Mouse (Mus musculus) 3134 (cell line): ENCODE measurements around the gene Sec14l2.

Source experiments
- DNase-seq: peaks from one replicate; pipeline ENCODE4 v3.0.0-alpha.2; 2011; ENCODE audit warnings: low spot score; ENCODE audit not compliant: insufficient read length; ENCODE audit errors: extremely low read depth

The Sec14l2 gene

DNA sequence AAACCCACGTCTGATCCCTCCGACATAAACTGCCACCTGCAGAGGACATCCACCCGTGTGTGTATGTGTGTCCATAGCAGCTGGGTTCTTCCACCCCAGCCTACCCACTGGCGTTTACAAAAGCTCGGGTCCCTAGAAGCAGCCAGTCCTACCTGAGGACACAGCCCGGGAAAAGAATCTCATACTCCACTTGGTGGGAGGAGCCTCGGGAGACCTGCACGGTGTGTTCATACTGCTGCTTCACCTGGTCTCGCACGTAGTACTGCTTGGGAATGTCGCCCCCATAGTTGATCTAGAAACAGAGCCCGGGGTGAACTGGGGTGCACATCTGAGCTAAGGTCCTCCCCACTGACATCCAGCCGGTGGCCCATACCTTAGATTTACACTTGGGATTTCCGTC, 19.7 kb downstream of the Sec14l2 start:
- DNase-seq, result no peak

DNA sequence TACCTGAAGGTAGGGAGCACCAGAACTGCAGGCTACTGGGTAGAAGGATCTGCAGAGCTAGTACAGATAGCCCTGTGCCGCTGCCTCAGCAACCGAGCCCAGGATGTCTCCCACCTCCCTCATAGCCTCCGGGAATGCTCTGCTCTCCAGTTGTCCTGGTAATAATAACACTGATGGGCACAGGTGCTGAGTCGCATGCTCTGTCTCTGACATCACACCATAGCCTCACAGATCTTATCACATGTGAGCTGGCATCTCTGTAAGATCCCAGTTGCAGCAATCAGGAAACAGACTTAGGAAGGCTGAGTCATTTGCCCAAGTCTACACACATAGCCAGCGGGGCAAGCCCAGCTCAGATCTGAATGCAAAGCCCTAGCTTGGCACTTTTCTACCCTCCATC, 21.4 kb downstream of the Sec14l2 start:
- DNase-seq, result no peak

DNA sequence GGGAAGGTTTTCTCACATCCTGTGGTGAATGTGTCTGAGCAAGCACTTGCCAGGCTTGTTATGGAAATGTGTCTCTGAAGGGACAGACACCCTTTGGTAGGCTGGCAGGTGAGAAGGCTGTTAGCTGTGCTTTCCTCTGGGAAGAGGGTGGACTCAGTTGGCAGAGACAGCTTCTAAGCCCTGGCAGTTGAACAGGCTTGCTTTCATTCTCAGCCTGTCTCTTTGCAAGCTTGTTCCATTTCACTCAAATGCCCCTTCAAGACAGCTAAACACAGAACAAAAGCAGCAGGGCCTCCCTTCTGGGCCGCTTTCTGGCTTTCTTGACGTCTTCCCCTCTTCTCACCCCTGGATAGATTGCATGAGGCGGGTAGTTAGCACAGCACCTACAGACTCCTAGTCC, 23.8 kb downstream of the Sec14l2 start:
- no peak for DNase-seq

DNA sequence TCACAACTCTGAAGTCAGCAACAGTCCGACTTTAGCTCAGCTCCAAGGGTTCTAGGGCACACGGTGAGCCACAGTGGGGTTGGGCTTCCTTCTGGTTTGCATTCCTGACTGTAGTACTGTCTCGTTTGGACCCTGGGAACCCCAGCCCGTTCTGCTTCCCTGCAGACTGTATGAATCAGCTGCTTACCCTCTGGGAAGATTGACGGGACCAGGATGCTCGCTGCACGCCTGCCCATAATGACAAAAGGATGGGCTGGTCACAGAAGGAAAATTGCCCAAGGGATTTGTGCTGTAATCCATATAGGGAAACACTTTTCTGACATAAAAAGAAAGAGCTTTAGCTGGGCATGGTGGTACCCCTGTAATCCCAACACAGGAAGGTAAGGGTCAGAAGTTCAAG, 24.4 kb downstream of the Sec14l2 start:
- no peak for DNase-seq

DNA sequence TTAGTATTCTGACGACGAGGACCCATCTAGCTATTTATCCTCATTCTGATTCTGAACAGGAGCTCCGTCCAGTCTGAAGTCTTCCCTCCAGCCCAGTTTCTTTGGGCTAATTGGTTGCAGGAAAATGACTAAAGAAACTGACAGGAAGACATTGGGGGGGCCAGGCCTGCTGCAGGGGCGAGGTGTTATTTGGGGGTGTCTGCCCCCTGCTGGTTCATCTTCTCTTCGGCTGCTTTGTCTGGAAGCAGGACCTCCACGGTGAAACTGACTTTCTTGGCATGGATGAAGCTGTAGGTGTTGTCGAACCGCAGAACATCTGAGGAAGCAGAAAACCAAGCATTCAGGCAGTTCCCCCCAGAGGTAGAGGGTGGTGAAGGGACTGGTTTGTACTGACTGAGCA, 25.1 kb downstream of the Sec14l2 start:
- no peak for DNase-seq

DNA sequence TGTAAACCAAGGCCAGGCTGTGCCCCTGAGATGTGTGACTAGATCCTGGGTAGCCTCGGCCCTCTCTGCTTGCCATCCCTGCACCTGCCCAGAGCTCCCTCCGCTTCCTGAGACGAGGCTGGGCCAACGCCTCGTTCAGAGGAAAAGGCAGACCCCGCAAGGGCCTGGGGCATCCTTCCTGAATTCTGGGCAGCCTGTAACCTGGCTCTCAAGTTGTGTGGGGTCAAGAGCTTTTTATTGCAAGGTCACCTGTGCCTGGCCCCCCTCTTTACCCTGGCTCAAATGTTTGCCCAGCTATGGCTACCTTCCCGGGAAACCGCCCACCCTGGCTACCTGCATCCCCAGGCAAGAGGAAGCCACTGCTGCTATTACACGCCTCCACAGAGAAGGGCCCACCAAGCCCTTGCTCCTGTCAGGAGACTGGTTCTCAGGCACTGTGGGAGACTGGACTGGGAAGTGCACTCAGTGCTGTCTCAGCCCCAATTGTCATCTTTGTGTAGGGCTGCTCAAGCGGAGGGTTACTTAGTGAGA, 26.1 kb downstream of the Sec14l2 start:
- no peak for DNase-seq

DNA sequence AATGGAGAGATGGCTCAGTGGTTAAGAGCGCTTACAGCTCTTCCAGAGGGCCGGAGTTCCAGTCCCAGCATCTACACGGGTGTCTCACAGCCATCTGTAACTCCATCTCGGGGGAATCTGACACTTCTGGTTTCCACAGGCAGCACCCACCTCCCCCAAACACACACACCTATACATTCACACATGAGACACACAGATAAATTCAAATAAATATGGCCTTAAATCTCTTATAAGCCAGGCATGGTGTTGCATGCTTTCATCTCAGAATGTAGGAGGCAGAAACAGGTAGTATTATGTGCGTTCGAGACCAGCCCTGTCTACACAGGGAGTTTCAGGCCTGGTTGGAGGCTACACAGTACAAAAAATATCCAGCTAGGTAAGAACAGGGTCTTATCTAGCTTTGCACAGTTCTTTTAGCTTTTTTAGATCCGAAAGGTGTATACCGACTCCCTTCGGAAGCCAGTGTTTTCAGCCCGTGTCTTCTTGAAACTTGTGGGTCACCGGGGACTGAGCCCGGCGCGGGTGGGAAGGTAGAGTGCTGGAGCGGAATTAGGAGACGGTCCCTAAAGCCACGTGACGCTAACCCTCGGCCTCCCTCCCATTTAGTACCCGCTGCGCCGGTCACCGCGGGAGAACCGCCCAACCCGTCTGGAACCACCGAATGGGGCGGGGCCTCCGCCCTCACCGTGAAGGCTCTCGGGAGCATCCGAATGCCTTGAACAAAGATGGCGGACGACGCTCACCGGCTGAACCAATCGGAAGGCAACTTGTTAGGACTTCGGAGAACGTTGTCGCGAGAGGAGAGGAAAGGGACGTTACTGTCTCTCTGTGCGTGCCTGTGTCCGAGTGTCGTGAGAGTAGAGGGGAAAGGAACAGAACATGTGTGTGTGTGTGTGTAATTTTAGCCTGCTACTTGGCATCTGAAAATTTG, 26.9 kb downstream of the Sec14l2 start:
- peak; percentile 99 for DNase-seq

DNA sequence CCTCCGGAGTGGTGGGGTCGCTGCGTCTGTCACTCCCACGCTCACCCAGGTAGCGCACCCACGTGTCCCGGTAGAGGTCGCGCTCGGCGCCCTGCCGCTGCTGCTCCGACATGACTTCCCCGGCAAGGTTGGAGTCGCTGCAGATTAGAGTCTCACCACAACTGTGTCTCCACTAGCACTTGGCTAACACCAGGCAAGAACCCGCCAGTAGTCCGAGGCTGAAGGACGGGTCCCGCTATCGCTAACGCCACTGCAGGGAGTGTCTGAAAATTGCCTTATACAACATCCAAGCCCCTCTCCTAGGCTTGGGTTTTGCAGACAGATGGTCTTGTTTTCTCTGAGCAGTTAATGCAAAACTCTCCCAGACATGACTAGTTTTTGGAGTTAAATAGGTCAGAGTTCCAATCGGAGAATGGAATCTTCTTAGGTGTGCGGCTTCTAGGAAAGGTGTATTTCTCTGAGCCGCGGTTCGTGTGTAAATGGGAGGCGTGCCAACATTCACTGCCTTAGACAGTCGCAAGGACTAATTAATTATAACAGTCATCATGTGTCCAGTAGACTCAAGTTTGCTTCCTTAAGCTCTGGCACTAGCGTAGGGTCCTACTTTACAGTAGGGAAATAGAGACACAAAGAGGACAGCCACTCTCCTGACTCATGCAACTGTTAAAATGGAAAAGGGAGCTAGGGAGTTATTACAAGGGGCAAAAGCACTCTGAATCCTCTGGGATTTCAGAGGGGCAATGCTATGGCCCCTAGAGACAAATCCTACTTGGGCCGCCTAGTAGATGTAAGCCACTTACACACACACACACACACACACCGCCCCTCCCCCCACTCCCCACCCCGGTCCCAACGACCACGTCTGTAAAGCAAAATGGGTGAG, 27.8 kb downstream of the Sec14l2 start, which contains the start of gene Mtfp1:
Gene Mtfp1 (minus strand): TSS at position 275 of the 883 bp plus-strand sequence.
- DNase-seq, result peak; percentile 51

DNA sequence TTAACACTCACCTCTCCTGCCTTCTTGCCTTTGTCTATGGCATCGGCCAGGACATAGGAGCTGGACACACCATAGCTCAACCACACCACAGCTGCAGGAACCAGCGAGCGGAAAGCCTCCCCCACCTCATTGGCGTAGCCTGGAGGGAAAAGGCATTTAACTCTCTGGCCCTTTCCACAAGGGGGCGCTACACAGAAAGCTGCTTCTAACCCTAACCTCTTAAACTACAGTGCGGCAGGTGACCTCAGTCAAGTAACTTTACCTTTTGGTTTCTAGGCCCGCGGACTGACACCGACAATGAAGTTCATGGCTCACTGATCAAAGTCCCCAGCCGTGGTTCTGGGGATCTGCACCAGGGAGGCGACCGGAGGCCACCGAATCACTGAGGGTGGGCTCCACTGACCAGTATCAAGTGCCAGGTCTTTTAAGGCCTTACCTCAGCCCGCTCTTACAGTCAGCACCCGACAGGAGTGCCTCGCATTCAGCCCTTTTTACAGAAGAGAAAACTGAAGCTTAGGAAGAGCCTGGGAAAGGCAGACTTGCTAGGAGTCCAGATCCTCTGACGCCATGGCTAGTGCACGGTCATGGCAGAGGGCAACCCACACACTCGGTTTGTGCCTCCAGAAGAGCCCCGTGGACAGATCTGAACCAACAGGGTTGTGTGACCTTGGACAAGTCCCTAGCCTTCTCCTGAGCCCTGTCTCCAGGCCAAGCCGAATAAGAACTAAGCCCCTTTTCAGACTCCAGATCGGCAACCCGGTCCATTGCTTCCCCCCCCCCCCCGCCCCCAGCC, 28.6 kb downstream of the Sec14l2 start:
- peak; percentile 62 for DNase-seq

DNA sequence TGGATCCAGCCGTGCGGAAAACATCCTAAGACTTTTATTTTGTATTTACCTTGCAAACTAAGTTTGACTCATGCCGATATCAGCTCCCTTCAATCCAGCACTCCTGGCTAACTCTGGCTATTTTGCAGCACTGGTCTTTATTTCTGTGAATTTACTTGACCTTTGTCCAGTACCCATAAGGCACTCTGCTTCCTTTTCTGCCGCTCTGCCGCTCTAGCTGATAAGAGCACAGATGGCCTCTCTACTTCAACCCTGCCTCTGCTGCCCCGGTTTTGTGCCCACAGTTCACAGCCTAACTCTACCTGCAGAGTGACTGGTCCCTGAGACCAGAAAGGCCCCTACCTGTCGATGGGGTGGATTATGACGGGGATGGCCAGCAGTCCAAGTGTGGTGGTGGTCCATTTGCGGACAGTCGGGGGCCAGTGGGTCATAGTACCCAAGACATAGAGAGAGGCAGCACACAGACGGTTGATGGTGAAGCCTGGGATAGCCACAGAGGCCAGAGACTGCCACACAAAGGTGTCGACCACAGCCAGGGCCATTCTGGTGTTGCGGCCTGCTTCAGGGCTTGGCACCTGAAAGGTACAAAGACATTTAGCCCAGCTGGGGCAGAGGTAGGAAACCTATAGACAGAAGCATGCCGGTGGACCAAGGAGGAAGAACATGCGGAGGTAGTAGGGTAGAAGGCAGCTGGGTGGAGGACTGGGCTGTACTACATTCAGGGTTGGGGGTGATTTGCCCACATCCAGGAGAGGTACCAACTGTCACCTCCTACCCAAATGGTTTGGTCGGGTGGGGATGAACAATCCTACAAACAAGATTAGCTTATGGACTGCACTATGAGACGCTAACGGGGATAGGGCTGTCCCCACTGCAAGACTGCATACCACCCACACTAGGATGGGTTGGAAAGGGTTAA, 29.5 kb downstream of the Sec14l2 start:
- no peak for DNase-seq

DNA sequence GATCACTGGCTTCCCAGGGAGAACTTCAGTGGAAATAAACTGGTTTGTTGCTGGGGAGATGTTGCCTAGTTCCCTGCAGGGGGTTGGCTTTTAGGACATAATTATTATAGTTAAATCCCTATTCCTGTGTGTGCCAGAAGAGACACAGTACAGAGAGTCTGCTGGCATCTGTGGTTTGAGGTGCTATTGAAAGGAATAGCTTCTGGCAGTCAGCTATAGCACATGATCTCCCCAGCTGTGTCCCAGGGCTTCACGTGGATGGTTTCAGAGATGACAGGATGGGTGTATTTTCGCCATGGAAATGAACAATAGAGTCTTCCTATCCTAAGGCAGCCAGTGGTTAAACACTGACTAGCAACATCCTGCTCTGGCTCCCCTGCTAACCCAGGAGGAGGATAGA, 35.9 kb downstream of the Sec14l2 start:
- no peak for DNase-seq

DNA sequence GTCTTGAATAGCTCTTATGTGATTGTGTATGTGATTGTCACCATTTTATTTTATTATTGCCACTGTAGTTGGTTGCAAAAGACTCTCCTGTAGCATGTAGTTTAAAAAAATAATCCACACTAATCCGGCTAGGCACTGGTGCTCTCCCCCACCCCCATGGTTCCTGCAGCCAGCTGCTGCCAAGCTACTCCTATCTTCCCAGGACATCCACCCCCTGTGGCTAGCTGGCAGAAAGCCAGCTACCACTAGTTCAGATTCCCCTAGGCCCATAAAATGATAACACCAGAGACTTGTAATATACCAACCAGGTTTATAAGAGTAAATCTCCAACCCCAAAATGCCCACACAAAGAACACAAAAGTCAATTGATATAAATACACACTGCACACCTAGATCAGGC, 37.0 kb downstream of the Sec14l2 start:
- DNase-seq, result no peak

DNA sequence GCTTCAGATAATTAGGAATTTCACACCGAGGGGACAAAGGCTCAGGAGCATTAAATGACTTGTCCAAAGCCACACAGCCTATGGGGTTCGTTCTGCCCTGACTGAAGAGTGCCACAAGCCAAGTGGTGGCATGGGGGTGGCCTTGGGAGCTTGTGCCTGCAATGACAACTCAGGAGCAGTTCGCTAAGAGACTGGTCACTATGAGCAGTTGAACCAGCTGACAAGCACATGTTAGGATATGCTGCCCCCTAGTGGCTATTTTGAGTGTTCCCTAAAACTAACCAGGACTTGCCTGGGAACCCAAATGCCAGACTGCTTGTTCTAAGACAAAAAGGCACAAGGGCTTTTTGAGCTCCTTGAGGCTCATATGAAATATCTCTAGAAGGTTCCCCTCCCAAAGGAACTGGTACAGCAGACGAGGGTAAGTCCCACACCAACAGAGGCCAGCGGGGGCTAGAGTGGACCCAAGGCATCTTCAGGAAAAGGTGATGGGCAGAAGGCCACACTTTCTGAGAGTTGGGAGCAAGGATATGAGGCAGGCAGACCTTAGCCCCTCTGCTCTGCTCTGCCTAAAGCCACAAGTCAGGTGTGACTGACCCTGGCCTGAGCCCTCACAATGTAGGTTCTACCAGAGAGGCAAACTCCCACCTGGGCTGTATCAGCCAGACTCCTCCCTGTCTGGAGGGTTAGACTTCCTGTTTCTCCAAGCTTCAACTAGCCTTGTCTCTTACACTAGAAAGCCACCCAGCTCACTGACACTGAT, 39.7 kb downstream of the Sec14l2 start:
- peak; percentile 28 for DNase-seq

DNA sequence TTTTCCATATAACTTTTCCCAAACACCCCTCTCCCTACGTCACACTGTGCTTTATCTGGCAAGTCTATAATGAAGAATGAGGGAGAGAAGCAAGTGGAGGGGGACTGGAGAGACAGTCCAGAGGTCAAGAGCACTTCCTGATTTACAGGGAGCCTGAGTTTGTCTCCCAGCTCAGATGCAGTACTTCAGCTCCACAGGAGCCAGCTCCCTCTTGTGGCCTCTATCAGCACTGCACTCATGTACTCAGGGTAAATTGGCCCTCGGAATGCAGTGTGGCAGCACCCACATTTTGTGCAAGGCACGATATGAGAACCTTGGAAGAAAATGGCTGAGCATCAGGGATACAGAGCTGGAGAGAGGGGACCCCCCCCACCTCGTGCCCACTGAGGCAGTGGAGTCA, 43.0 kb downstream of the Sec14l2 start:
- peak; percentile 24 for DNase-seq

DNA sequence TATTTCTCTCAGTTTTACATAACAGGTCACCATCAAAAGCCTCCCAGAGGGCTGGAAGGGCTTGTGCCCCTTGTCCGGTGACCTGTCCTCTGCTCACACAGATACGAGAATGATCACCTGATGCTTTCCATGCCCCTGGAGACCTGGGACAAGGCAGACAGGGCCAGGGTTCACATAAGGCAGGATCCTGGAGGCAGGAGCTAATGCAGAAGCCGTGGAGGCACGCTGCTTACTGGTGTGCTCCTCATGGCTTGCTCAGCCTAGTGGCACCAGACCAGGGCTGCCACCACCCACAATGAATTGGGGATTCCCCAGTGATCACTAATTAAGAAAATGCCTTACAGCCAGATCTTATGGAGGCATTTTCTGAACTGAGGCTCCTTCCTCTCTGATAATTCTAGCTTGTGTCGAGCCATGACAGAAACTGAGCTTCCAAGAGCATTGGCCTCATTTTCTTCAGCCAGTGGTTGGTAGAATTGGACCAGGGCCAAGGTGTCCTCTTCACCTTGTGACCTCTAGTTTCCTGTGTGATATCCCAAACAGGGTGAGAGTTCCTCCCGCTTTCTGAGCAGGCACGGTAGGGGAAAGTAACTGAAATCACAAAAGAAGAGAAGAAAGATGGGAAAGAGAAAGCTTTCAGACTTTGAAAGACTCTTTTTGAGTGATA, 44.8 kb downstream of the Sec14l2 start:
- DNase-seq, result no peak

DNA sequence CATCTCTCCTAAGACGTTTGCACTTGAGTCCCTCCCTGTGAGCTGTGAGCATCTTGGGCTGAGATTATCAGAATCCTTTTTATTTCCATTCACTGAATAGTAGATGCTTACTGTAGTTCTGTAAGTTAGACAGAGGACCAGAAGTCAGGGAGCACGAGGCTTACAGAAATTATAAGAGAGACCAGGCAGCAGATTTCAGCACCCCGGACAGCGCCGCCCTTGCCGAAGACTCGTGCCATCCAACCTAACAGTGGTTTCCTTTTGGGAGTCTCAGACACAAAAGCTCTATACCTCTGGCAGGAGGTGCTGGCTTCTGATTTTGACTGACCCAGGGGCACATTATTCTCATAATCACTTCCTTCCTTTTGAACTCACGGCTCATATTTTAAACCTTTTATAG, 46.6 kb downstream of the Sec14l2 start:
- peak; percentile 18 for DNase-seq

DNA sequence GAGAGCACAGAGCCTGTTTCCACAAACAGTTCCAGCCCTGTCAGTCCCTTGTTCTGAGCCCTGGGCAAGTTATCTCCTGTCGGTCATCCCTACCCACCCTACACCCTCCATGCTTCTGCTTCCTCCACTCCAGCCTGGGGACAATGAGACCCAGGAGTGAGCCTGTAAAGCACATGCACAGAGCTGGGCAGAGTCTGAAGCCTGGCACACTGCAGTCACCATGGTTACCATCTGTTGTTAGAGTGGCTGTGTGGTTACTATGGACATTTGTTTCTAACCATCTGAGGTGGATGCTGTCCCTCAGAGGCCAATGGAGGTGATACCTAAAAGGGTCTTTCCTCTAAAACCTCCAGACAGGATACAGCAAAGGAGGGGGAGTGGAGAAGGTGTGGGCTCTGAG, 53.6 kb downstream of the Sec14l2 start:
- DNase-seq, result no peak

DNA sequence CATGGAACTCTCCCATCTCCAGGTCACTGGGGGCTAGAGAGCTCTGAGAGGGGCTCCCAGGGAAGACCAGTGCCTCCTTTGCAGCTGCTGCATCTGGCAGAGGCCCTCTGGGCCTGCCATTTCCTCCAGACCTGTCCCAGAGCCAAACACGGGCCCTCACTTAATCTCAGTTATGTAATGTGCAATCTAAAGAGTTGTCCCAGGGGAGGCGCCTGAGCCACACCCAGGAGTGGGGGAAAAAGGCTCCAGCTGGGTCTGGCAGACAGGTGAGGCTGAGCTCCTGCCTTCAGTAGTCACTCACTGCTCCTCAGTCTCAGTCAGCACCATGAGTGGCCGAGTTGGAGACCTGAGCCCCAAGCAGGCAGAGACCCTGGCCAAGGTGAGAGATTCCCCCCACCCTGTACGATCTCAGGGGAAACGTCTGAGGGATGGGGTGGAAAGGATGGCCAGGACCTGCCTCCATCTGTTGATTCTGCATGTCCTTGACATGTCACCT, 58.5 kb downstream of the Sec14l2 start, which contains the start of gene Sec14l3:
Gene Sec14l3 (plus strand): TSS at position 215 of the 496 bp plus-strand sequence.
- DNase-seq, result no peak
